Mouse (Mus musculus) C2C12 (cell line): ENCODE measurements at regions not wholly inside any gene's neighbourhood (a gene's known extent, or its start where the extent isn't known, plus 50 kb on each side); places are given as distances from the start of the nearest gene placed in this dataset.

Source experiments
- CEBPB ChIP-seq: IDR thresholded peaks from one replicate; pipeline ENCODE4 v1.6.1; 2011; ENCODE audit warnings: low read depth, mild to moderate bottlenecking, control low read depth, moderate library complexity
- CTCF ChIP-seq: IDR thresholded peaks from one replicate; pipeline ENCODE4 v1.5.1; 2011; ENCODE audit not compliant: control insufficient read depth, insufficient read depth, insufficient read length
- FOSL1 ChIP-seq: IDR thresholded peaks from one replicate; pipeline ENCODE4 v1.8.0; 2011; ENCODE audit warnings: mild to moderate bottlenecking, low read length; ENCODE audit not compliant: poor library complexity, insufficient read depth, severe bottlenecking
- MYOD1 ChIP-seq: IDR thresholded peaks from one replicate; pipeline ENCODE4 v1.6.1; 2011; ENCODE audit warnings: low read depth; ENCODE audit not compliant: control insufficient read depth, insufficient read length
- MYOG ChIP-seq: IDR thresholded peaks from one replicate; pipeline ENCODE4 v1.6.1; 2011; ENCODE audit not compliant: control insufficient read depth, insufficient read length; ENCODE audit errors: extremely low read depth
- USF1 ChIP-seq: IDR thresholded peaks from one replicate; pipeline ENCODE4 v1.6.1; 2011; ENCODE audit warnings: low read depth, mild to moderate bottlenecking, control low read depth, moderate library complexity

DNA sequence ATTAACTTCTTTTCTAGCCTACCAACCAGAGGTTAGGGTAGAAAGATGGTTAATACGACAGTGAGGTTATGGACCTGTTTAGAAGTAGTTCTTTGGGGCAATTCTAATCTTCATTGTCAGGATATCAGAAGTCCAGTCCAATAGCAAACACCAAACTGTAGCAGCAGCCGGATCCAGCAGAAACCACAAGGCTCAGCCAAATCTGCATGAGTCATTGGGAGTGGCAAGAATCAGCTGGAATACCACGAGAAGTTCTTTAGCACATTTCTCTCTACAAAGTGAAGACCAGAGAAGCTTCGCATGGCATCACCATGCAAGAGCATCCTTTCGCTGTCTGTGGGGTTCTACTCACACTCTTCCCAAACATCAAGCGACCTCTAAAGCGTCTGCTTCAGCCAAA, 61.9 kb upstream of the Ssr3 start:
- TF ChIP-seq CTCF (no peak), USF1 (no peak), MYOG (no peak), FOSL1 (no peak), MYOD1 (no peak), CEBPB (no peak)
